8 mouse cellular contexts compared by ENCODE assay signal in the genomic region with DNA sequence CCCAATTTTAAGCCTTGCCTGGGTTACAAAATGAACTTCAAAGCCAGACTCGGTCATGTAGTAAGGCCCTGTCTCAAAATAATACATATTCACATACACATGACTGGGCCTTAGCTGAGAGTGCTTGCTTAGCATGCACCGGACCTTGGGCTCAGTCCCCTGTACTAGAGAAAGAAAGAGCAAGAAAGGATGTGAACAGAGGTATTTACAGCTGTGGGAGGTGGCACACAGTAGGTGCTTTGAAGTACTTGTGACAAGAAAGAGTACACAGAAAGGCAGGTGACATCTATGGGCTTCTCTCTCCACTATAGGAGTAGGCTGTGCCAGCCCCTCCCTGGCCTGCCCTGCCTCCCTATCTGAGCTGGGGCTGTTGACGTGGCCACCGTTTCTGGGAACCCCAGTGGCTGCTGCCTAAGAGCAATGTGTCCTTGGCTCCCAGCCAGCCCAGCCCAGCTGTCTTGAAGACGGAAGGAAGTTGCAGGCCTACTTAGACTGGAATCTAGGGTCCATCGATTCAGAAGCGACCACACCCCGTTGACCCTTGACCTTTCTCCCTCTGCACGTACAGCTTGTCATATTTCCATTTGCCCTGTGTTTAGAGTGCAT. TPM values are rescaled to one million over a fixed set of nuclear protein-coding genes. Genes with fewer than 3 reads are reported as not detected.
DNase-seq lines count a peak whose midpoint lies in the region; ATAC-seq and TF ChIP-seq lines count a peak whose summit lies in the region.
"Had no signal": no experiment of that assay in that cellular context is flagged by ENCODE, and none has a peak within 500 bp of the region (broad histone marks: within the 10 kb centered on the region; RNA-seq: fewer than 3 reads in every experiment).

No protein-coding gene starts in this region.

- no peak overlapping the region for H3K4me3 ChIP-seq in intestine, postnatal 0 days (ENCODE audit: low read depth, low read length)
- no peak overlapping the region for H3K4me3 ChIP-seq in lung, embryonic 14.5 days (ENCODE audit: low read depth, low read length)
- H3K4me3 ChIP-seq: limb, embryonic 13.5 days had no signal

- peaks cover 44% of the 10 kb centered on the region for H3K4me1 ChIP-seq in intestine, postnatal 0 days (replicated peaks; ENCODE audit: control insufficient read depth, insufficient read depth, low read length)
- H3K4me1 ChIP-seq in lung, embryonic 14.5 days (ENCODE audit: insufficient read depth) = peaks cover 9% of the 10 kb centered on the region

- no peaks in the 10 kb centered on the region for H3K27me3 ChIP-seq in intestine, postnatal 0 days (replicated peaks; ENCODE audit: control insufficient read depth, insufficient read depth, low read length)
- H3K27me3 ChIP-seq in lung, embryonic 14.5 days (ENCODE audit: insufficient read depth, low read length) = no peaks in the 10 kb centered on the region
- H3K27me3 ChIP-seq: limb, embryonic 13.5 days had no signal

- no peaks in the 10 kb centered on the region for H3K9me3 ChIP-seq in intestine, postnatal 0 days (ENCODE audit: control insufficient read depth)
- H3K9me3 ChIP-seq in lung, embryonic 14.5 days (ENCODE audit: low read depth, low read length) = no peaks in the 10 kb centered on the region
- H3K9me3 ChIP-seq: limb, embryonic 13.5 days had no signal

- H3K27ac ChIP-seq in intestine, postnatal 0 days (ENCODE audit: low read depth, low read length) = peak overlapping the region; percentile 82
- H3K27ac ChIP-seq in lung, embryonic 14.5 days (ENCODE audit: low read depth) = no peak overlapping the region
- H3K27ac ChIP-seq: limb, embryonic 13.5 days had no signal

- no peak overlapping the region for H3K9ac ChIP-seq in intestine, postnatal 0 days (ENCODE audit: low read depth, low read length)
- H3K9ac ChIP-seq in lung, embryonic 14.5 days = no peak overlapping the region
- H3K9ac ChIP-seq: limb, embryonic 13.5 days had no signal

- DNase-seq in 416B (ENCODE audit: low read depth) = peak; percentile 94
- peak; percentile 87 for DNase-seq in CD4-positive helper T cell, adult 2 months (ENCODE audit: low read depth, low spot score)
- peak; percentile 89 for DNase-seq in lung, embryonic 14.5 days
- peak; percentile 93 for DNase-seq in skeletal muscle tissue, adult 2 months (ENCODE audit: low read depth, low spot score)
- DNase-seq in urinary bladder, postnatal 4 days (ENCODE audit: low spot score in 2 of 2) = peak; percentile 78 to 80

- no peak for TF ChIP-seq CTCF in intestine, postnatal 0 days (IDR thresholded peaks at IDR 0.05; ENCODE audit: low read depth)
- no peak for TF ChIP-seq CTCF in lung, embryonic 14.5 days (IDR thresholded peaks at IDR 0.05; ENCODE audit: low read depth)

- ATAC-seq in common myeloid progenitor, adult 5-6 weeks (replicated peaks; ENCODE audit: low read depth, poor library complexity, severe bottlenecking) = peak; percentile 75
- ATAC-seq in intestine, postnatal 0 days = peak; percentile 92
- peak; percentile 59; the same call in 1 of the 2 replicates for ATAC-seq in lung, embryonic 14.5 days (ENCODE audit: insufficient read depth)

- H3K36me3 ChIP-seq in intestine, postnatal 0 days (ENCODE audit: control insufficient read depth, insufficient read depth) = peaks cover 30% of the 10 kb centered on the region
- no peaks in the 10 kb centered on the region for H3K36me3 ChIP-seq in lung, embryonic 14.5 days (ENCODE audit: insufficient read depth)
- H3K36me3 ChIP-seq: limb, embryonic 13.5 days had no signal

- H3K4me2 ChIP-seq in intestine, postnatal 0 days (replicated peaks; ENCODE audit: low read depth) = no peak overlapping the region
- no peak overlapping the region for H3K4me2 ChIP-seq in lung, embryonic 14.5 days
- H3K4me2 ChIP-seq: limb, embryonic 13.5 days had no signal

- WGBS in intestine, postnatal 0 days = 20% methylated on average over 9 of the region's 9 CpGs
- 31% methylated on average over 9 of the region's 9 CpGs for WGBS in lung, embryonic 14.5 days

RNA-seq across cellular contexts. Expression of a gene that starts 9.3 kb away (rescaled TPM):
- 21.2 and 23.0 TPM in 2 replicates for total RNA-seq in common myeloid progenitor, adult 5-6 weeks (2017)
- polyA plus RNA-seq in intestine, postnatal 0 days (2015; fragmentation: Nextera tagmentation; extraction: Ambion mirVana) = 32.3 and 35.0 TPM in 2 replicates
- 11.3 and 12.6 TPM in 2 replicates for polyA plus RNA-seq in lung, embryonic 14.5 days (2014; fragmentation: Nextera tagmentation; extraction: Ambion mirVana)

RNA-seq across cellular contexts. Expression of a gene that starts 42.0 kb away (rescaled TPM):
- 3.3 TPM in 2 replicates for total RNA-seq in common myeloid progenitor, adult 5-6 weeks (2017)
- 0.08 and 0.09 TPM in 2 replicates for polyA plus RNA-seq in intestine, postnatal 0 days (2015; fragmentation: Nextera tagmentation; extraction: Ambion mirVana)
- 0.14 and 0.41 TPM in 2 replicates for polyA plus RNA-seq in lung, embryonic 14.5 days (2014; fragmentation: Nextera tagmentation; extraction: Ambion mirVana)
